Mouse (Mus musculus): ENCODE data around the gene BC035044. TPM values are rescaled to one million over a fixed set of nuclear protein-coding genes. Genes with fewer than 3 reads are reported as not detected.
A peak's percentile ranks its signal among the peaks of the same experiment; 100 is the strongest.
"Not testable (repeated sequence)": the region's sequence is repeated elsewhere in the genome, so short reads cannot be mapped to it uniquely, and the experiment has no call there.

BC035044 gene
- total and polyA plus RNA-seq, 2 experiments from 2014 or later: 0.39 TPM; not detected in 1

GRCm38 (mm10) chr6:128804823-128805640, 85.9 kb downstream of the BC035044 start:
- H3K4me2 ChIP-seq (ENCODE audit: low read depth, low read length); H3K4me1 ChIP-seq (ENCODE audit: insufficient read depth, low read length); ATAC-seq; H3K4me3 ChIP-seq (ENCODE audit: low read length); H3K27ac ChIP-seq; H3K9ac ChIP-seq (replicated peaks; ENCODE audit: low read length); H3K36me3 ChIP-seq (ENCODE audit: insufficient read depth, low read length); H3K27me3 ChIP-seq (ENCODE audit: insufficient read depth, low read length); H3K9me3 ChIP-seq (ENCODE audit: low read length): not testable (repeated sequence)
- TF ChIP-seq CTCF (IDR thresholded peaks at IDR 0.05; ENCODE audit: low read depth): peak; percentile 75
- 53% methylated on average over 7 of the region's 7 CpGs for WGBS
- peak; percentile 78 for DNase-seq (ENCODE audit: low spot score)

- no peaks in the 10 kb centered on the region for H3K27me3 ChIP-seq (ENCODE audit: insufficient read depth, low read length)
- DNase-seq (ENCODE audit: low spot score) (peak; percentile 97), ATAC-seq (peak; percentile 93)
- peak overlapping the region; percentile 63 for H3K4me2 ChIP-seq (ENCODE audit: low read depth, low read length)
- H3K27ac ChIP-seq: peak overlapping the region; percentile 85
- no peaks in the 10 kb centered on the region for H3K9me3 ChIP-seq (ENCODE audit: low read length)
- no peaks in the 10 kb centered on the region for H3K4me1 ChIP-seq (ENCODE audit: insufficient read depth, low read length)
- WGBS: 4% methylated on average over 26 of the region's 26 CpGs
- TF ChIP-seq CTCF (IDR thresholded peaks at IDR 0.05; ENCODE audit: low read depth): peak; percentile 99
- H3K36me3 ChIP-seq (ENCODE audit: insufficient read depth, low read length): no peaks in the 10 kb centered on the region
- H3K9ac ChIP-seq (replicated peaks; ENCODE audit: low read length): peak overlapping the region; percentile 35; the same call in 1 of the 2 replicates
- peak overlapping the region; percentile 43 for H3K4me3 ChIP-seq (ENCODE audit: low read length)
Measured at GRCm38 (mm10) chr6:128802999-128803857, 87.7 kb downstream of the BC035044 start.

- H3K4me2 ChIP-seq (ENCODE audit: low read depth, low read length): peak overlapping the region; percentile 63
- H3K27me3 ChIP-seq (ENCODE audit: insufficient read depth, low read length): no peaks in the 10 kb centered on the region
- no peaks in the 10 kb centered on the region for H3K9me3 ChIP-seq (ENCODE audit: low read length)
- H3K4me1 ChIP-seq (ENCODE audit: insufficient read depth, low read length): 0 out of 2 replicates have a peak, but pooled peaks cover 3% of the 10 kb centered on the region
- 5% methylated on average over 10 of the region's 10 CpGs for WGBS
- no peak for TF ChIP-seq CTCF (IDR thresholded peaks at IDR 0.05; ENCODE audit: low read depth)
- DNase-seq (ENCODE audit: low spot score) (no peak), ATAC-seq (peak; percentile 48)
- H3K9ac ChIP-seq (replicated peaks; ENCODE audit: low read length): peak overlapping the region; percentile 35; the same call in 1 of the 2 replicates
- peak overlapping the region; percentile 85 for H3K27ac ChIP-seq
- peak overlapping the region; percentile 43 for H3K4me3 ChIP-seq (ENCODE audit: low read length)
- H3K36me3 ChIP-seq (ENCODE audit: insufficient read depth, low read length): no peaks in the 10 kb centered on the region
Measured at GRCm38 (mm10) chr6:128802557-128802956, 88.4 kb downstream of the BC035044 start.

GRCm38 (mm10) chr6:128800696-128801095, 90.2 kb downstream of the BC035044 start:
- H3K4me1 ChIP-seq (ENCODE audit: insufficient read depth, low read length); H3K9ac ChIP-seq (replicated peaks; ENCODE audit: low read length); H3K36me3 ChIP-seq (ENCODE audit: insufficient read depth, low read length); ATAC-seq; DNase-seq (ENCODE audit: low spot score); H3K27me3 ChIP-seq (ENCODE audit: insufficient read depth, low read length); H3K9me3 ChIP-seq (ENCODE audit: low read length); H3K4me3 ChIP-seq (ENCODE audit: low read length): not testable (repeated sequence)
- H3K27ac ChIP-seq: 0 out of 2 replicates have a peak overlapping the region, but pooled peaks have one; percentile 15
- 69% methylated on average over 5 of the region's 5 CpGs for WGBS
- H3K4me2 ChIP-seq (ENCODE audit: low read depth, low read length): peak overlapping the region; percentile 7; the same call in 1 of the 2 replicates

GRCm38 (mm10) chr6:128799896-128800270, 91.0 kb downstream of the BC035044 start:
- Histone ChIP-seq H3K4me2 (ENCODE audit: low read depth, low read length) (peak overlapping the region; percentile 54), H3K27ac (peak overlapping the region; percentile 92; the same call in 1 of the 2 replicates), H3K36me3 (ENCODE audit: insufficient read depth, low read length) (no peaks in the 10 kb centered on the region), H3K9ac (replicated peaks; ENCODE audit: low read length) (peak overlapping the region; percentile 48), H3K27me3 (ENCODE audit: insufficient read depth, low read length) (no peaks in the 10 kb centered on the region), H3K9me3 (ENCODE audit: low read length) (no peaks in the 10 kb centered on the region), H3K4me1 (ENCODE audit: insufficient read depth, low read length) (0 out of 2 replicates have a peak, but pooled peaks cover 3% of the 10 kb centered on the region), H3K4me3 (ENCODE audit: low read length) (peak overlapping the region; percentile 60)
- DNase-seq (ENCODE audit: low spot score) (peak; percentile 14), ATAC-seq (no peak)
- WGBS: 17% methylated on average over 7 of the region's 7 CpGs
- TF ChIP-seq CTCF (IDR thresholded peaks at IDR 0.05; ENCODE audit: low read depth): peak; percentile 31; the same call in 1 of the 2 replicates

- not testable (repeated sequence) for H3K27me3 ChIP-seq (ENCODE audit: insufficient read depth, low read length); H3K9me3 ChIP-seq (ENCODE audit: low read length); H3K4me1 ChIP-seq (ENCODE audit: insufficient read depth, low read length); H3K36me3 ChIP-seq (ENCODE audit: insufficient read depth, low read length)
- H3K4me3 ChIP-seq (ENCODE audit: low read length): peak overlapping the region; percentile 60
- peak overlapping the region; percentile 61 for H3K9ac ChIP-seq (replicated peaks; ENCODE audit: low read length)
- under 1% methylated on average over 49 of the region's 49 CpGs for WGBS
- peak overlapping the region; percentile 92 for H3K27ac ChIP-seq
- peak; percentile 85 for TF ChIP-seq CTCF (IDR thresholded peaks at IDR 0.05; ENCODE audit: low read depth)
- ATAC-seq (peak; percentile 83), DNase-seq (ENCODE audit: low spot score) (peak; percentile 93)
- H3K4me2 ChIP-seq (ENCODE audit: low read depth, low read length): peak overlapping the region; percentile 59
Measured at GRCm38 (mm10) chr6:128799144-128799895, 91.6 kb downstream of the BC035044 start.

Small RNA genes lying within 50 kb of the gene (microRNA-seq; reads per million reads assigned to microRNA genes)
- gene Gm27336: 0 reads per million in 2 experiments

Other genes with a start within 250 kb of the BC035044 start
- gene Clec2h, start 228.7 kb downstream of the BC035044 start, total RNA-seq (2014; rRNA removed): not detected in 2 replicates
- gene Clec2h, start 228.7 kb downstream of the BC035044 start, polyA plus RNA-seq (2015; fragmentation: Nextera tagmentation; extraction: Ambion mirVana): not detected in 2 replicates
- 0.31 and 1.9 TPM in 2 replicates for gene Klrb1, start 168.1 kb downstream of the BC035044 start, total RNA-seq (2014; rRNA removed)
- gene Klrb1, start 168.1 kb downstream of the BC035044 start, polyA plus RNA-seq (2015; fragmentation: Nextera tagmentation; extraction: Ambion mirVana): 1.1 and 1.2 TPM in 2 replicates
- gene Klrb1c, start 101.9 kb downstream of the BC035044 start, total RNA-seq (2014; rRNA removed): 0.10 TPM in 1 of 2 replicates, not detected in the other
- gene Klrb1c, start 101.9 kb downstream of the BC035044 start, polyA plus RNA-seq (2015; fragmentation: Nextera tagmentation; extraction: Ambion mirVana): 0.13 and 0.14 TPM in 2 replicates
- not detected in 2 replicates for gene Gm44511, start 64.8 kb downstream of the BC035044 start, total RNA-seq (2014; rRNA removed)
- gene Gm44511, start 64.8 kb downstream of the BC035044 start, polyA plus RNA-seq (2015; fragmentation: Nextera tagmentation; extraction: Ambion mirVana): not detected in 2 replicates
- not detected in 2 replicates for gene Klrb1b, start 64.8 kb downstream of the BC035044 start, total RNA-seq (2014; rRNA removed)
- not detected in 2 replicates for gene Klrb1b, start 64.8 kb downstream of the BC035044 start, polyA plus RNA-seq (2015; fragmentation: Nextera tagmentation; extraction: Ambion mirVana)
- not detected in 2 replicates for gene Clec2i, start 3.5 kb downstream of the BC035044 start, total RNA-seq (2014; rRNA removed)
- 0.06 and 0.08 TPM in 2 replicates for gene Clec2i, start 3.5 kb downstream of the BC035044 start, polyA plus RNA-seq (2015; fragmentation: Nextera tagmentation; extraction: Ambion mirVana)
- not detected in 2 replicates for gene Clec2g, start 43.3 kb upstream of the BC035044 start, total RNA-seq (2014; rRNA removed)
- gene Clec2g, start 43.3 kb upstream of the BC035044 start, polyA plus RNA-seq (2015; fragmentation: Nextera tagmentation; extraction: Ambion mirVana): not detected in 2 replicates
- not detected in 2 replicates for gene Klrb1f, start 154.8 kb upstream of the BC035044 start, total RNA-seq (2014; rRNA removed)
- 0.24 and 0.40 TPM in 2 replicates for gene Klrb1f, start 154.8 kb upstream of the BC035044 start, polyA plus RNA-seq (2015; fragmentation: Nextera tagmentation; extraction: Ambion mirVana)
- gene Clec2e, start 209.8 kb upstream of the BC035044 start, total RNA-seq (2014; rRNA removed): not detected in 2 replicates
- gene Clec2e, start 209.8 kb upstream of the BC035044 start, polyA plus RNA-seq (2015; fragmentation: Nextera tagmentation; extraction: Ambion mirVana): not detected in 2 replicates